Mouse (Mus musculus): ENCODE results near the gene Atf3.

DNA sequence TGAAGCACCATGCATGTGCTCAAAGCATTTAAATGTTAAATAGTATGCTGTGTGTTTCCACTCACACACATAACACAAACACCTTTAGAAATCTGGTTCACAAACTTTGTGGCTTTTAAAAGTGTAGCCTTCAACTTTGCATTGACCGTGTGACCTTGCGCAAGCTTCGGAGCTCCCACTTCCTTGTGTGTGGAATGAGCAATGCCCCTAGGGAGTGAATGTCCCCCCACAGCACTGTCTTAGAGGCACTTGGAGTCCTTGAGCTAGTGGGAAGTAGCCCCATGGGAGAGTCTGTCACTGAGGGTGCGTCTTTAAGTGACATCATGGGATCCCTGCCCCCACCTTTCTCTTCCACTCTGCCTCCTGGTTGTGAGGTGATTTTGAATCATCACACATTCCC lies 51.6 kb downstream of the Atf3 start:
- TF ChIP-seq CTCF (IDR thresholded peaks at IDR 0.05) (no peak), EP300 (IDR thresholded peaks at IDR 0.05) (no peak)

Measured in lung, postnatal 0 days (tissue).